ENCODE assay signal across 14 mouse cellular contexts in genomic region chr3:81562610-81563258, GRCm38 (mm10).
"Had no signal": no experiment of that assay in that cellular context is flagged by ENCODE, and none has a peak within 500 bp of the region (broad histone marks: within the 10 kb centered on the region; RNA-seq: fewer than 3 reads in every experiment).

No protein-coding gene starts in this region.

- H3K27me3 ChIP-seq: kidney, embryonic 15.5 days; liver, embryonic 15.5 days; megakaryocyte, embryonic 14.5 days; neural tube, embryonic 15.5 days had no signal

- H3K4me1 ChIP-seq: kidney, embryonic 15.5 days; limb, embryonic 10.5 days; liver, embryonic 15.5 days; megakaryocyte, embryonic 14.5 days; neural tube, embryonic 15.5 days had no signal

- H3K9ac ChIP-seq: kidney, embryonic 15.5 days; liver, embryonic 15.5 days; neural tube, embryonic 15.5 days had no signal

- H3K4me3 ChIP-seq: kidney, embryonic 15.5 days; limb, embryonic 10.5 days; liver, embryonic 15.5 days; megakaryocyte, embryonic 14.5 days; neural tube, embryonic 15.5 days had no signal

- H3K9me3 ChIP-seq: kidney, embryonic 15.5 days; limb, embryonic 10.5 days; liver, embryonic 15.5 days; megakaryocyte, embryonic 14.5 days; neural tube, embryonic 15.5 days had no signal

- H3K27ac ChIP-seq: kidney, embryonic 15.5 days; limb, embryonic 10.5 days; liver, embryonic 15.5 days; neural tube, embryonic 15.5 days had no signal

- DNase-seq: kidney, postnatal 14 days; lung, adult 2 months; lung, postnatal 36 days; thymus, adult 18-20 months; thymus, postnatal 14 days had no signal

- H3K36me3 ChIP-seq: kidney, embryonic 15.5 days; limb, embryonic 10.5 days; liver, embryonic 15.5 days; neural tube, embryonic 15.5 days had no signal

- H3K4me2 ChIP-seq: kidney, embryonic 15.5 days; liver, embryonic 11.5 days; liver, embryonic 15.5 days; midbrain, embryonic 11.5 days; neural tube, embryonic 15.5 days had no signal

- ATAC-seq: lung, postnatal 0 days; midbrain, embryonic 16.5 days had no signal
